Mouse (Mus musculus) spleen, embryonic (tissue): Measurements from ENCODE around the gene Gm17359.
"Not testable (repeated sequence)": the region's sequence is repeated elsewhere in the genome, so short reads cannot be mapped to it uniquely, and the experiment has no call there.

Experiments
- CTCF ChIA-PET: fragments of 350-600 bp; sonication (Branson Sonifier 250); formaldehyde crosslinking; loops from one replicate; lab custom pipeline; 2022; lab: Charles Lee

The Gm17359 gene

GRCm38 (mm10) chr3:79411666-79412065 lies 75.2 kb downstream of the Gm17359 start:
- CTCF ChIA-PET = no interaction called here

GRCm38 (mm10) chr3:79413492-79413891 lies 77.0 kb downstream of the Gm17359 start:
- CTCF ChIA-PET = no interaction called here

GRCm38 (mm10) chr3:79415081-79415480 lies 78.6 kb downstream of the Gm17359 start:
- CTCF ChIA-PET = no interaction called here

GRCm38 (mm10) chr3:79415929-79416328 lies 79.5 kb downstream of the Gm17359 start:
- CTCF ChIA-PET = no interaction called here

- CTCF ChIA-PET = no interaction called here
Measured at GRCm38 (mm10) chr3:79416944-79417680, 80.7 kb downstream of the Gm17359 start.

- CTCF ChIA-PET = no interaction called here
Measured at GRCm38 (mm10) chr3:79418921-79419320, 82.5 kb downstream of the Gm17359 start.

GRCm38 (mm10) chr3:79425441-79425840 lies 89.0 kb downstream of the Gm17359 start:
- CTCF ChIA-PET = interaction anchor here (0.7 kb wide), 1 partner anchor 111 kb away, joined by 3 read pairs; no protein-coding TSS in a partner anchor

- CTCF ChIA-PET = no interaction called here
Measured at GRCm38 (mm10) chr3:79433593-79433992, 97.1 kb downstream of the Gm17359 start.

GRCm38 (mm10) chr3:79434436-79434835 lies 98.0 kb downstream of the Gm17359 start:
- CTCF ChIA-PET = no interaction called here

- CTCF ChIA-PET = interaction anchor here (0.6 kb wide), 1 partner anchor 232 kb away, joined by 7 read pairs; no protein-coding TSS in a partner anchor
Measured at GRCm38 (mm10) chr3:79434985-79435384, 98.5 kb downstream of the Gm17359 start.

GRCm38 (mm10) chr3:79436186-79436585 lies 99.7 kb downstream of the Gm17359 start:
- CTCF ChIA-PET = no interaction called here

GRCm38 (mm10) chr3:79438276-79438675 lies 101.8 kb downstream of the Gm17359 start:
- CTCF ChIA-PET = no interaction called here

GRCm38 (mm10) chr3:79440976-79441491 lies 104.6 kb downstream of the Gm17359 start:
- CTCF ChIA-PET = no interaction called here

- CTCF ChIA-PET = no interaction called here
Measured at GRCm38 (mm10) chr3:79443850-79444249, 107.4 kb downstream of the Gm17359 start.

- CTCF ChIA-PET = interaction anchor here (0.6 to 0.7 kb wide), 2 partner anchors 17 to 142 kb away, joined by 3 to 7 read pairs; no protein-coding TSS in a partner anchor
Measured at GRCm38 (mm10) chr3:79445041-79445440, 108.6 kb downstream of the Gm17359 start.

GRCm38 (mm10) chr3:79446124-79446523 lies 109.7 kb downstream of the Gm17359 start:
- CTCF ChIA-PET = no interaction called here

- CTCF ChIA-PET = not testable (repeated sequence)
Measured at GRCm38 (mm10) chr3:79446648-79447047, 110.2 kb downstream of the Gm17359 start.

- CTCF ChIA-PET = no interaction called here
Measured at GRCm38 (mm10) chr3:79448421-79448820, 112.0 kb downstream of the Gm17359 start.

GRCm38 (mm10) chr3:79449361-79449760 lies 112.9 kb downstream of the Gm17359 start:
- CTCF ChIA-PET = no interaction called here

- CTCF ChIA-PET = no interaction called here
Measured at GRCm38 (mm10) chr3:79452696-79453263, 116.3 kb downstream of the Gm17359 start.

- CTCF ChIA-PET = no interaction called here
Measured at GRCm38 (mm10) chr3:79455761-79456160, 119.3 kb downstream of the Gm17359 start.

- CTCF ChIA-PET = no interaction called here
Measured at GRCm38 (mm10) chr3:79458651-79459275, 122.3 kb downstream of the Gm17359 start.
